Mouse (Mus musculus): ENCODE results near the gene Ackr2.

GRCm38 (mm10) chr9:121856649-121857416 is 41.3 kb upstream of the Ackr2 start:
- TF ChIP-seq GATA1 (IDR thresholded peaks at IDR 0.05; ENCODE audit: borderline replicate concordance, low read length): no peak
- TF ChIP-seq FLI1 (IDR thresholded peaks at IDR 0.05; ENCODE audit: low read length): no peak
